Mouse (Mus musculus) frontal cortex, adult 2 months (tissue): ENCODE data around the gene Nme6. TPM values are rescaled to one million over a fixed set of nuclear protein-coding genes. Genes with fewer than 3 reads are reported as not detected.

Experiments used
- DNase-seq, 2 experiments: peaks; one replicate each; pipeline ENCODE4 v3.0.0; 2022; ENCODE audit warnings: low spot score in 1 of 2; ENCODE audit errors: extremely low spot score in 1 of 2
- polyA plus RNA-seq: library from polyadenylated mRNA; depleted of rRNA; stranded (reverse); fragments of >200 nt; gene quantifications from 2 replicates; pipeline ENCODE4 v1.2.3, GENCODE M21; 2012; rRNA removed

The Nme6 gene
- polyA plus RNA-seq, 1 experiment, result 15.3 TPM

GRCm38 (mm10) chr9:109870983-109871572 lies 38.5 kb downstream of the Nme6 start:
- DNase-seq, result no peak

DNA sequence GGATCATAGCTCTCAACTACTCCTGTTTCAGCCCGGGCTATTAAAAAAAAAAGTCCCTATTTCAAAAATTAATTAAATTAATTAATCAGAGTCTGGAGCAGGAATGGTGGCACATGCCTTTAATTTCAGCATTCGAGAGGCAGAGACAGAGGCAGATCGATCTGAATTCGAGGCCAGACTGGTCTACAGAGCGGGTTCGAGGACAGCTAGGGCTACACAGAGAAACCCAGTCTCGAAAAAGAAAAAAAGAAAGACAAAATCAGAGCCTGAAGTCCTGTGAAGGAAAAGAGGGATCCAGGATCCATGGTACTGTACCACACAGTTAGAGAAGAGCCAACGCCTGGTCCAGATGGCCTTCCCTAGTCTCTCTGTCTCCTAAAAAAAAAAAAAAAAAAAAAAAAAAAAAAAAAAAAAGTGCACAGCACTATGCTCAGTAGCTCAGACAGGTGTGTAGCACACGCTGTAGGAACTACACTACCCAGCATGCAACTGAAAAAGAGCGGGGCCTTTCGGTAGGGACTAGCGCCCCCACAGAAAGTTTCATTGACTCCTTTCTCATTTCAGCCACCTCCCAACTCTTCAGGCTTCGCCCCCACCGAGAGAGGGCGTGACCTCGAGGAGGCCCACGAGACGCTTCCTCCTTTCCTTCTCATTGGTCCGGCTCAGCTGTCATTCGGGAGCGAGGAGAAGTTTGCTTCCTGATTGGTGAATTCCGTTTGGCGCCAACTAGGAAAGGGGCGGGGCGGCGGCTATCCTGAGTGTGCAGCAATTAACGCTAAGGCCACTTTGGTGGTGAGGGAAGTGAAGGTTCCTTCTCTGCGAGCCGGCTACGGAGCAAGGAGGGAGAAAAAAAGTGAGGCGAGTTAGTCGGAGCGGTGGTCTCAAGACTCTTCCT lies 42.5 kb downstream of the Nme6 start, which contains the start of gene Cdc25a:
Cdc25a (plus strand) TSS at position 783 of the 895 bp plus-strand sequence.
- DNase-seq, result peak; percentile 97

DNA sequence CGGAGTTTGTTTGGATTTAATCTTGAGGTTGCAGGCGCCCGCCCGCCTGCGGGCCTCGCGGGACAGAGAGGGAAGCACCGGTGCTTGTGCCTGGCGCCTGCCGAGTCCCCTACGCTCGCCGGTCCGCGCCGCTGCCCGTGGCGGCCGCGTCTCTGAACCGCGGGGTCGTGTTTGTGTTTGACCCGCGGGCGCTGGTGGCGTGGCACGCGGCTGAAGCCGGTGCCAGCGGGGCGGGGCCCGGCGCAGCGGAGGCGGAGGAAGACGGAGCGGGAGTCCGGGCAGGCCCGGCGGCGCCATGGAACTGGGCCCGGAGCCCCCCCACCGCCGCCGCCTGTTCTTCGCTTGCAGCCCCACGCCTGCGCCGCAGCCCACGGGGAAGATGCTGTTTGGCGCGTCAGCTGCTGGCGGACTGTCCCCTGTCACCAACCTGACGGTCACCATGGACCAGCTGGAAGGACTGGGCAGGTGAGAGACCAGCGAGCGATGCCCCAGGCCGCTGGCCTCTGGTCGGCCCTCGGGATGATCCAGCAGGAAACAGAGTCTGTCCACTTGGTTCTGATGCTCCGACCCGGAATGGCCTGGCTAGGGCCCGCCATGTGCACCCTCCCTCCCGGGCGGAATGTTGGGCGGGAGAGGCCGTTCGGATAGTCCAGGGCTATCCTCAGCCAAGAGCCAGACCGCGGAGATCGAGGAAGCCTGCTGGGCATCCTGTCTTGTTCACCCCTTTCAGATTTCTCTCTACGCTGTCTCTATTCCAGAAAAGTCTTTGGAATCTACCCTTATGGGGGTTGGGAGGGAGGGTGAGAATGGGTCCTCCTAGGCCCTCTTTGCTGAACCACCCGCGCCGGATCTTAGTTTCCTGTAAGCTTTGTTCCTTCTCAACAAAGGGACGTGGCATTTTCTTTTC lies 43.4 kb downstream of the Nme6 start:
- DNase-seq, result peak in 1 of 2 experiments; percentile 44

GRCm38 (mm10) chr9:109876756-109877155 lies 44.2 kb downstream of the Nme6 start:
- DNase-seq, result no peak

DNA sequence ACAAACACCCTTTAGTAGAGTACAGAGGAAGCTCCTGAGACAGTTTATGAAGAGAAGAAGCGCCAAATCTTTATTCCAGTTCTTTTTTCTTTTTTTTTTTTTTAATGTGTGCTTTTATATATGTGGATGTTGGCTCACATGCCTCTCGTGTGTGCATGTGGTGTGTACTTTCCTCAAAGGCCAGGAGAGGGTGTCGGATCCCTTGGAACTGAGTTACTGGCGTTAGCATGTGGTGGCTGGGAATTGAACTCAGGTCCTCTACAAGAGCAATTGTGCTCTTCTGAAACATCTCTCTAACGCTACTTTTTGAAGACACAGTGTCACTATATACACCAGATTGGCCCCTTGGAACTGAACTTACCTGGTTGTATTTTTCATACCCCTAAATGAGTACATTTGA lies 45.1 kb downstream of the Nme6 start:
- no peak for DNase-seq

DNA sequence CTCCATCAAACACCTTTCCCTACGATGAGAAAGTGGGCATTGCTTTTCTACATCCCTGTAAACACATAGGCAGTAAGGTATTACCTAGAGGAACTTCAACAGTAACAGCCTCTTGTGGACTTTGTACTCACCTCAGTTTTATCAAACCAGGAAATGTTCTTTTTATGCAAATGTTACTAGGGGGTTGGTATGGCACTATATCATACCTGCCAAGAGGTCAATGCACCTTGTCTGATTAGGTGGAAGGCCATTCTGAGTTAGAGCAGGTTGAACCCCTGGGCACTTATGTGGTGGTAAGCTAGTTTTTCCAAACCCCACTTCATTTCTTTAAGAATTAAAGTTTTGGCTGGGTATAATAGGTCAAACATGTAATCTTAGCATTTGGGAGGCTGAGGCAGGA lies 46.8 kb downstream of the Nme6 start:
- no peak for DNase-seq

DNA sequence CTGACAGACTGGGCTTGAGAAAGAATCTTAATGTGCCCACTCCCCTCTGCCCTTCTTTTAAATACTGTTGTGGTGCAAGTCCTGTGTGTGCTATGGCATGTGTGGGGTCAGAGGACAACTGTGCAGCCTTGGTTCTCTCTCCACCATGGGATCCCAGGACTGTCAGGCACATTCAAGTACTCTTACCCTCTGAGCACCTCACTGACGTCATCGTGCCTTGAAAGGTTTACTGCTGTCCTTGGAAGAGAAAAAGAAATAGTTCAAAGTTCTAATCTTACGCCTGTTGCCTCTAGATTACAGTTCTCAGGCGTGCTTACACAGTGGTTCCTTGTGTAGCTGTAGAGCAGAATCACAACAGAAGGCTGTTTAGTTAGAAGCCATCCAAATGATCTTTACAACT lies 53.7 kb downstream of the Nme6 start:
- no peak for DNase-seq

- DNase-seq, result no peak
Observed at GRCm38 (mm10) chr9:109887321-109887720, 54.8 kb downstream of the Nme6 start.

DNA sequence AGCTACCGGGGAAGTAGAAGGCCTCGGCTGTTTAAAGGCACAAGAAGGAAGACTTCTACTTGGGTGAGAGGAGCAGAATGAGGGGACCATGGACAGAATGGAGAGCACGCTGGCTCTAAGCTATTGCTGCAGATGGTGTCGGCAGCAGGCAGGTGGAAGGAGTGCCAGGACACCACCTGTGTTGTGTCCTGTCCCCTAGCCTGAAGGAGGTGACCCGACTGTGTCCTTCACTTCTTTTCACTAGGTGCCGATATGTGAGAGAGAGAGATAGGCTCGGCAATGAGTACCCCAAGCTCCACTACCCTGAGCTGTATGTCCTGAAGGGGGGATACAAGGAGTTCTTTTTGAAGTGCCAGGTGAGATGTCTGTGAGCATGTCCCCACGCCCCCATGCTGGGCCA lies 59.0 kb downstream of the Nme6 start:
- no peak for DNase-seq

Other genes starting within 250 kb of the Nme6 start
- gene Fbxw24, start 206.7 kb upstream of the Nme6 start, polyA plus RNA-seq, result not detected in 2 replicates
- gene Fbxw25, start 168.1 kb upstream of the Nme6 start, polyA plus RNA-seq, result not detected in 2 replicates
- not detected in 2 replicates for gene Fbxw18, start 130.0 kb upstream of the Nme6 start, polyA plus RNA-seq
- gene Fbxw26, start 86.7 kb upstream of the Nme6 start, polyA plus RNA-seq, result not detected in 2 replicates
- gene Fbxw27, start 42.1 kb upstream of the Nme6 start, polyA plus RNA-seq, result 0.12 TPM in 1 of 2 replicates, not detected in the other
- 0.64 and 0.67 TPM in 2 replicates for gene Spink8, start 20.5 kb upstream of the Nme6 start, polyA plus RNA-seq
- gene Camp, start 16.9 kb downstream of the Nme6 start, polyA plus RNA-seq, result 0.22 and 0.61 TPM in 2 replicates
- gene Cdc25a, start 42.8 kb downstream of the Nme6 start, polyA plus RNA-seq, result 3.4 and 4.3 TPM in 2 replicates
- 313 and 321 TPM in 2 replicates for gene Map4, start 98.7 kb downstream of the Nme6 start, polyA plus RNA-seq